Comparison of ENCODE assay signal across 11 mouse cellular contexts in genomic region chr6:109948491-109948890, GRCm38 (mm10).
"Had no signal": no experiment of that assay in that cellular context is flagged by ENCODE, and none has a peak within 500 bp of the region (broad histone marks: within the 10 kb centered on the region; RNA-seq: fewer than 3 reads in every experiment).

No protein-coding gene starts in this region.

- H3K36me3 ChIP-seq: limb, embryonic 15.5 days; liver, embryonic 12.5 days had no signal

- H3K27ac ChIP-seq: kidney, postnatal 0 days; limb, embryonic 15.5 days; liver, embryonic 12.5 days; macrophage had no signal

- H3K9ac ChIP-seq: limb, embryonic 15.5 days; liver, embryonic 12.5 days; lung, embryonic 14.5 days had no signal

- H3K4me3 ChIP-seq: limb, embryonic 15.5 days; liver, embryonic 12.5 days had no signal

- H3K4me1 ChIP-seq: limb, embryonic 15.5 days; liver, embryonic 12.5 days had no signal

- ATAC-seq: liver, embryonic 12.5 days had no signal

- H3K4me2 ChIP-seq: limb, embryonic 15.5 days; liver, embryonic 12.5 days; lung, embryonic 14.5 days had no signal

- H3K9me3 ChIP-seq: limb, embryonic 15.5 days; liver, embryonic 12.5 days had no signal

- H3K27me3 ChIP-seq: limb, embryonic 15.5 days; liver, embryonic 12.5 days had no signal

- DNase-seq: kidney, adult 11 months; kidney, adult 9 months; kidney, postnatal 36 days; lung, embryonic 14.5 days; lung, postnatal 10 days; right cerebral cortex, postnatal 14 days; thymus, postnatal 4 days had no signal
